Mouse (Mus musculus) inflammation-experienced regulatory T-cells (primary cell): ENCODE results near the gene Sac3d1. TPM values are rescaled to one million over a fixed set of nuclear protein-coding genes. Genes with fewer than 3 reads are reported as not detected.

Experiments used
- polyA plus RNA-seq, 2 experiments: library from polyadenylated mRNA; unstranded; fragments of 100-300 nt; shearing (Covaris generic); gene quantifications; one replicate each; pipeline ENCODE4 v1.2.1; 2017

Gene Sac3d1
- polyA plus RNA-seq: 10 to 100 TPM; 17.7 to 37.8 TPM

DNA sequence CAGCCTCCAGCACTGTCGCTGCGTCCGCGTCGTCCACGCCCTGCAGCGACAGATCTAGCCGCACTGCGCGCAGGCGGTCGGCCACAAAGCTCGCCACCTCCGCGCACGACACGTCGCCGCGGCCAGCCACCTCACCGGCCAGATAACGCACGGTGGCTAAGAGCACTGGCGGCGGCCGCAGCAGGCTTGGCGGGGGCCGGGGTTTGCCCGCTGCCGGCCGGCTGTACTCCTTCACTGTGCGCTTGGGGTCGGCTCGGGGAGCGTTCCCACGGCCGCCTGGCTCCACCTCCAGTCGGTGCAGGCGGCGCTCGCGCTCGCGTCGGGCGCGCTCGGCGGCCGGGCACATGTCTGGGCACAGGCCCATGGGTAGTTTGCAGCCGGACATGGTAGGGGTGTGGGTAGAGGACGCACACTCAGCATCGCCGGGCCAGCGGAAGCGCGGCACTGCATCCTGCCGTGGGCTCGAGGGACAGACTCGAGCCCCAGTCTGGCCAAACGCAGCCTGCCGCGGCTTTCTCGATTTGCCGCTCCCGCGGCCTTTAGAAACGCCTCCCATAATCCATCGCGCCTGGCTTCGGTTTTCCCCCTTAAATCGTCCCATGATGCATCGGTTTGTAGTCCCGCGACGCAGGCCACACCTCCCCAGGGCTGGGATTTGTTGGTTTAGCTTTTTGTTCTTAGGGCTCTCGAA lies at the start of gene Sac3d1:
Gene Sac3d1, minus strand, starts transcription at position 665 of the 691 bp plus-strand sequence.

DNA sequence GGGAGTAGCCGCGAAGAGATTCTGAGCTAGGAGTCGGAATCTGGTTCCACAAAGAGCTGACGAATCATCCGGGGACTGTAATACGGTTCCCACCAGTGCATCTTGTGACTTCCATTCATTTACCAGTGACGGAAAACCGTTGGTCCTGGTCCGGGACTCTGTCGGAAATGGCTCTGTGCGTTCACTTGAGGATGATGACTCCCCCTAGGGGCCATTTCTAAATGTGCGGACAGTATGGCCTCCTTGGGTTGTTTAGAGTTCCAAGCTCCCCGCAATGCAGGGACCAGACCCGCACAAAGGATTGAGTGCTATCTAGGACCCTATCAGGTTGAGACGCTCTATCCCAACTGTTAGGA lies 22.9 kb upstream of the Sac3d1 start, which contains the start of gene Arl2:
Gene Arl2, minus strand, starts transcription at position 155 of the 356 bp plus-strand sequence.

GRCm38 (mm10) chr19:6140678-6141393 lies 22.4 kb upstream of the Sac3d1 start, which contains the start of gene Batf2:
Gene Batf2 (plus strand): TSS chr19:6140983.

DNA sequence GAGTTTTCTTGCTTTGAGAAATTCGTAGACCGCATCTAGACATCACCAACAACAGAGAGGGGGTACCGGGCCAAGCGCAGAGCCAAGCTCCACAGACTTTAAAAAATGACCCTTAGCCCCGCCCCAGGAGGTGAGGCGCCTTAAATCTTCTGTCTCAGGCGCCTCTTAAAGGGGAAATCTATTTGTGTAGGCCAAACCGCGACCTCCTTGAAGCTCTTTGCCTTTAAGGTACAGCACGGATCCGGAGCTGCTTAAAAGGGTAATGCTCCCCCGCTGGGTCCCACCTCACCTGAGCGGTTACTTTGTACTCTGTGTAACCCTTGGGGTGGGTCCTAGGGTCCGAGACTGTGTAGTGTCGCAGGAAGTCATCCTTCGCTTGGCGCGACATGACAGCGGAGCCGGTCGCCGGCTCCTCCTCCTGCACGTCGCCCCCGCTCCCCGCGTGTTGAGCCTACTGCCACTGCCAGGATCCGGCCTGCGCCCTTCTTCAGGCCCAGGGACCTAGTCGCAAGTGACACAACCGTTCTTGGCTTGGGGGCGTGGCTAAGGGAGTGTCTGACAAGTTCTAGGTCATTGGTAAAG lies 9.4 kb upstream of the Sac3d1 start, which contains the start of gene Snx15:
Gene Snx15, minus strand, starts transcription at position 545 of the 582 bp plus-strand sequence.

DNA sequence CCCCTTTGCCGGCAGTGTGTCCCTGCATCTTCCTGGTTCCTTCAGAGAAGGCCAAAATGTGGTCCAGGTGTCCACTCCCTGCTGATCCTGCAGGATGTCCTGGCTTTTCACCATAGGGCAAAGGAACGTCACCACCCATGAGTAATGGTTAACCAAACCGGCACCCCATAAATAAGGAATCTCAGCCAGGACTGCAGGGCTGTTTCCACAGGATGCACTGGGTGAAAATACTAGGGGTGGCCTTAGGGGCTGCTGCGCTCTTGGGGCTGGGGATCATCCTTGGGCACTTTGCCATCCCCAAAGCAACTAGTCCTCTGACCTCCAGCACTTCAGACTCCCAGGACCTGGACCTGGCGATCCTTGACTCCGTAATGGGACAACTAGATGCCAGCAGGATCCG lies 12.9 kb downstream of the Sac3d1 start, which contains the start of gene Naaladl1:
Gene Naaladl1, plus strand, starts transcription at position 197 of the 400 bp plus-strand sequence.

GRCm38 (mm10) chr19:6094119-6094518 lies 24.3 kb downstream of the Sac3d1 start, which contains the start of gene AC131692.1:
Gene AC131692.1 (plus strand): TSS chr19:6094419.

DNA sequence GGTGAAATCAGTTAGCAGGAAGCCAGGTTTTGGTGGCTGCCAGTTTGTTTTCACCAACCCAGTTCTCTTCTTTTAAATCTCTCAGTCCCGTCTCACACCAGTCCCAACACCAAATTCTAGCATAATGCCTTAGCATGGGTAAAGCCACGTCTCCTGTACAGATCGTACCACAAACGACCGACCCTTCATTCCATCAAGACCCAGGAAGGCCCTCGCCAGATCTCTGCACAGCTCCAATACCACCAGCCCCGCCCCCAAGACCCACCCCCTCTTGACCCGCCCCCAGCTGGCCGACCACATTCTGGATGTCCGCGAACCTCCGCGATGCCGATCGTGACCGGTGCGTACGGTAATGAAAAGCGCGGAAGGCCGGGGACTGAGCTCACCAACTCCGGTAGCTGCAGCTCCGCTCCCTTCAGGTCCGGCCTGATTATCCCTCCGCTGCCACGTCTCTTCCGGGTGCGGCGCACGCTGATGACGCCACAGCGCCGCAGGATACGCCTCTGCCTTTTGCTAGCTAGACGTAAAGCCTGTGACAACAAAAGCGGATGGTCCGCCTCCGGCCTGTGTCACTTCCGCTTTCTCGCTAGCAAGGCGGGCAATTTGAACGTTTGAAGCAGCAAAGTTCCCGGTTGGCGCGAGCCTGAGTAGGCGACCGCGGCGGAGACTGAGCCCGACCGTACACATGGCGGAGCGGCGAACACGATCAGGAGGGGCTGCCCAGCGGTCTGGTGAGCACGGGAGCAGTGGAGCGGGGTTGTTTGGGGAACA lies 33.8 kb downstream of the Sac3d1 start, which contains the start of the genes Zfpl1 and Cdca5:
Gene Zfpl1, minus strand, starts transcription at position 479 of the 771 bp plus-strand sequence.
Gene Cdca5, plus strand, starts transcription at position 506 of the 771 bp plus-strand sequence.

DNA sequence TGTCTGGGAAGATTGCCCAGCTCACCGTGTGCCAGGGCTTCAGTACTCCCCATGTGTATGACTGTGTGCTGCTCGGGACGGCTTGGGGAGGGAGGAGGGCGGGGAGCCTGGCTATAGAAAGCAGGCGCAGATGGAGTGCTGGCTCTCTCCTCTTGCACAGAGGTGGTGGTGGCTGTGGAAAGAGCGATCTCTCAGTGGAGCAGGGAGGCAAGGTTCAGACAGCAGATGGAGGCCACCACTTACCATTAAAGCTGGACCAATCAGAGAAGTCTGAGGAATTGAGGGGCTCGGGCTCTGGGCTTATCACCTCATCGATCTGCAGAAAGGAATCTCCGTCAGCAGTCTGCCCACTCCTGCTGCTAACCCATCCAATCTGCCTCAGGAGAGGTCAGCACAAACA lies 36.3 kb downstream of the Sac3d1 start, which contains the start of gene Gm28374:
Gene Gm28374, minus strand, starts transcription at position 101 of the 400 bp plus-strand sequence.

GRCm38 (mm10) chr19:6079983-6080480 lies 38.4 kb downstream of the Sac3d1 start, which contains the start of gene Tmem262:
Gene Tmem262 (plus strand): TSS chr19:6080033.

GRCm38 (mm10) chr19:6076564-6077393 lies 41.7 kb downstream of the Sac3d1 start, which contains the start of gene Vps51:
Gene Vps51 (minus strand): TSS chr19:6077231.

GRCm38 (mm10) chr19:6067724-6068415 lies 50.6 kb downstream of the Sac3d1 start, which contains the start of gene Tm7sf2:
Gene Tm7sf2 (minus strand): TSS chr19:6068373.

Other genes with a start within 250 kb of the Sac3d1 start
- 100 to 1,000 TPM; 223 to 264 TPM for gene Frmd8, start 243.4 kb downstream of the Sac3d1 start, polyA plus RNA-seq
- 10 to 100 TPM; 38.8 to 42.3 TPM for gene Slc25a45, start 240.8 kb downstream of the Sac3d1 start, polyA plus RNA-seq
- 1 to 10 TPM in 1 of 2 experiments, under 1 TPM in 1; 0.66 to 1.5 TPM for gene Tigd3, start 224.5 kb downstream of the Sac3d1 start, polyA plus RNA-seq
- gene Dpf2, start 205.6 kb downstream of the Sac3d1 start, polyA plus RNA-seq: 100 to 1,000 TPM; 161 to 208 TPM
- 1 to 10 TPM in 1 of 2 experiments, under 1 TPM in 1; 0.46 to 1.6 TPM for gene Cdc42ep2, start 193.8 kb downstream of the Sac3d1 start, polyA plus RNA-seq
- 10 to 100 TPM; 37.4 to 48.6 TPM for gene Pola2, start 154.4 kb downstream of the Sac3d1 start, polyA plus RNA-seq
- gene Slc22a20, start 132.5 kb downstream of the Sac3d1 start, polyA plus RNA-seq: under 1 TPM in 1 of 2 experiments, not detected in 1; 0.89 TPM
- 10 to 100 TPM; 64.1 to 70.3 TPM for gene Capn1, start 102.8 kb downstream of the Sac3d1 start, polyA plus RNA-seq
- gene Syvn1, start 72.1 kb downstream of the Sac3d1 start, polyA plus RNA-seq: 10 to 100 TPM; 48.2 to 68.1 TPM
- 10 to 100 TPM; 37.1 to 49.2 TPM for gene Mrpl49, start 60.9 kb downstream of the Sac3d1 start, polyA plus RNA-seq
- 100 to 1,000 TPM; 732 to 759 TPM for gene Fau, start 60.8 kb downstream of the Sac3d1 start, polyA plus RNA-seq
- 10 to 100 TPM; 35.7 to 43.9 TPM for gene Znhit2, start 57.5 kb downstream of the Sac3d1 start, polyA plus RNA-seq
- gene Tm7sf2, start 50.3 kb downstream of the Sac3d1 start, polyA plus RNA-seq: 10 to 100 TPM; 14.2 to 15.2 TPM
- 100 to 1,000 TPM in 1 of 2 experiments, 10 to 100 TPM in 1; 79.1 to 114 TPM for gene Vps51, start 41.4 kb downstream of the Sac3d1 start, polyA plus RNA-seq
- gene Tmem262, start 38.6 kb downstream of the Sac3d1 start, polyA plus RNA-seq: 1 to 10 TPM in 1 of 2 experiments, not detected in 1; 2.5 TPM
- gene Gm28374, start 36.4 kb downstream of the Sac3d1 start, polyA plus RNA-seq: under 1 TPM; 0.68 to 0.80 TPM
- gene Zfpl1, start 33.7 kb downstream of the Sac3d1 start, polyA plus RNA-seq: 10 to 100 TPM; 47.3 to 48.0 TPM
- gene Cdca5, start 33.7 kb downstream of the Sac3d1 start, polyA plus RNA-seq: 1 to 10 TPM in 1 of 2 experiments, not detected in 1; 1.9 TPM
- 1 to 10 TPM in 1 of 2 experiments, not detected in 1; 1.3 TPM for gene AC131692.1, start 24.2 kb downstream of the Sac3d1 start, polyA plus RNA-seq
- gene Naaladl1, start 12.9 kb downstream of the Sac3d1 start, polyA plus RNA-seq: 1 to 10 TPM in 1 of 2 experiments, under 1 TPM in 1; 0.14 to 1.2 TPM
- gene Snx15, start 9.7 kb upstream of the Sac3d1 start, polyA plus RNA-seq: 10 to 100 TPM; 29.5 to 41.7 TPM
- not detected for gene Batf2, start 22.3 kb upstream of the Sac3d1 start, polyA plus RNA-seq
- 10 to 100 TPM; 18.3 to 30.3 TPM for gene Arl2, start 22.9 kb upstream of the Sac3d1 start, polyA plus RNA-seq
- gene Majin, start 65.7 kb upstream of the Sac3d1 start, polyA plus RNA-seq: 1 to 10 TPM in 1 of 2 experiments, not detected in 1; 1.2 TPM
- gene Gpha2, start 107.7 kb upstream of the Sac3d1 start, polyA plus RNA-seq: not detected
- gene Ppp2r5b, start 117.2 kb upstream of the Sac3d1 start, polyA plus RNA-seq: 10 to 100 TPM; 21.9 to 26.7 TPM
- gene Atg2a, start 123.0 kb upstream of the Sac3d1 start, polyA plus RNA-seq: 10 to 100 TPM; 23.5 to 31.5 TPM
- gene Ehd1, start 158.1 kb upstream of the Sac3d1 start, polyA plus RNA-seq: 10 to 100 TPM; 22.3 to 27.6 TPM
- gene Cdc42bpg, start 187.8 kb upstream of the Sac3d1 start, polyA plus RNA-seq: under 1 TPM; 0.11 to 0.46 TPM
- gene Men1, start 216.3 kb upstream of the Sac3d1 start, polyA plus RNA-seq: 10 to 100 TPM; 48.2 to 74.8 TPM
- gene Map4k2, start 222.5 kb upstream of the Sac3d1 start, polyA plus RNA-seq: 100 to 1,000 TPM; 153 to 184 TPM
- 100 to 1,000 TPM; 262 to 306 TPM for gene Sf1, start 245.0 kb upstream of the Sac3d1 start, polyA plus RNA-seq